Mouse (Mus musculus) kidney, postnatal 36 days (tissue): ENCODE results near the gene Dnajc15.

Experiments used
- DNase-seq, 2 experiments: peaks; one replicate each; pipeline ENCODE4 v3.0.0; 2021 to 2022; ENCODE audit warnings: mixed read lengths in 2 of 2

The Dnajc15 gene

GRCm38 (mm10) chr14:77859894-77860293, 15.0 kb downstream of the Dnajc15 start:
- DNase-seq: no peak

- no peak for DNase-seq
Observed at GRCm38 (mm10) chr14:77853951-77854350, 21.0 kb downstream of the Dnajc15 start.

GRCm38 (mm10) chr14:77849852-77850251, 25.1 kb downstream of the Dnajc15 start:
- DNase-seq: no peak

DNA sequence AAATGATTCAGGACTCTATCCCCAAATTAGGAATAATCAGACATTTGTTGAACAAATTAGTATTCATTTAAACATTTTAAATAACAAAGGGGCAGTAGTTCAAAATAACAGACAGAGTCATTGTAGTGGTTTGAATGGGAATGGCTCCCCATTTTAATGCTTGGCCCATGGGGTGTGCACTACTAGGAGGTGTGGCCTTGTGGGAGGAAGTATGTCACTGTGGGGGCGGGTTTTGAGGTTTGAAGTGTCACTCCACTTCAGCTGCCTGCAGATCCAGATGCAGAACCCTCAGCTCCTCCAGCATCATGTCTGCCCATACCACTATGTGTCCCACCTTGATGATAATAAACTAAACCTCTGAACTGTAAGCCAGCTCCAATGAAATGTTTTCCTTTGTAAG, 26.6 kb downstream of the Dnajc15 start:
- DNase-seq: no peak

- no peak for DNase-seq
Observed at GRCm38 (mm10) chr14:77846206-77846605, 28.7 kb downstream of the Dnajc15 start.

DNA sequence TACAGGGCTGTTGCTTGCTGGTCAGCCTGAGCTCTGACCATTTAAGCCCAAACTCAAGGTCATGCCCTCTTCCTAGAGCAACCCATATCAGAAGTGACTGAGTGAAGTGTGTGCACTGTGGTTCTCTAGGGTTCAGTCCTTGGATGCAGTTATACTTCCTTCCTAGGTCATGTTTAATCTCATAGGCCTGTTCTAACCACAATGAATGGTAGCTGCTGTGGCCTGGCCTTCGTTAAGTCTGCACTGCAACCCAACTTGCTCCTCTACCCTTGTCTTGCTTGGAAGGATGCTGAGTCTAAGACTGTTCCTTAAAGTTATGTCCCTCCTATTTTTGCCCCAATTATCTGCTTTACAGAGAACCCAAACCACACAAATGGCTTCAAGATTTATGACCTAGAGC, 29.4 kb downstream of the Dnajc15 start:
- no peak for DNase-seq

DNA sequence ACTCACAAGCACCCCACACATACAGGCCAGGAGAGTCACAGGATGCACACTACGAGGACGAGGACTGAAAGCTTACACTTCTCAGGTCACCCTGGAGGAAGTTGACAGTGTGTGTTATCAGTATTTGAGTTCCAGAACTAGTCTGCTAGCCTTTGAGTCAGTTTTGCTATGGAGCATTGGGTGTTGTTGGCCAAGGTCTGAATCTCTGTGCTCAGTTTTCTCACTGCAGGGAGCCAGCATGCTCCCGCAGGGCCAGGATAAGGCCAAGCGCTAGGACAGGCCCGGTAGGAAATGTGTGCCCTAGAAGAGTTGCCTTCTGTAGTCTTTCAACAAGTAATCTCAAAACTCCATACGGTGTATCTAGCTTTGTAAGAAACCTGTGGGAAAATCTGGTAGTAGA, 34.4 kb downstream of the Dnajc15 start:
- DNase-seq: no peak

DNA sequence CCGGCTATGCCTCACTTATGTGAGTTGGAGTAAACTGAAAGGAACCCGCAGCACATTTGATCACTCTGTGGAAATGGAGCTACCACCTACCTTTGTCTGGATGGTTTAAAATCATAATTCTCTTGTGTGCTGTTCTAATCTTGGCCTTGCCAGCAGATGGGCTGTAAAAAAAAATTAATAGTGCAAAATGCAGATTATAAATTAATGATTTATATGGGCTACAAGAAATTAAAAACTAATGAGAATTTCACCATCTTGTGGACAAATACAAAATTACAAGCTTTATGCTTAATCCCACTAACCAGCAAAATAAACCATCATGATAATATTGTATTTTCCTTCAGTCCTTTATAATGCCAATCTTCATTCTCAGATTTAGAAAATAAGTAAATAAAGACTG, 34.8 kb downstream of the Dnajc15 start:
- DNase-seq: no peak

DNA sequence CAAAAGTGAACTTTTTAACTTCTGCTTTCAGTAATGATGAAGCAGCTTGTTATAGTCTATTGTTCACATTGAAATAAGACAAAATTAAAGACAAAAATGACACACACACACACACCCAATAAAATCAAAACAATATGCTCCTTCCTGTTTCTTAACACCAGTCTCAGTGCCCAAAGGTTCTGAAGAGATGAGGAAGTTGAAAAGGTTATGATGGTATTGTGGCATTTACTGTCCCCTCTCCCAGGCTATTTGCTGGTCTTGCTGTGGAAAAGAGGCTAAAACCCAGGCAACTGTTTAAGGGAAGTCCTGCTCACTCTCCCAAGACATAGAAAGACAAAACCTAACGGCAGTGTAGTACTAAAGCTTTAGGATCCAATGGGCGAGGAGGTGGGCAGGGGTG, 38.1 kb downstream of the Dnajc15 start:
- no peak for DNase-seq

GRCm38 (mm10) chr14:77832359-77832758, 42.6 kb downstream of the Dnajc15 start:
- no peak for DNase-seq

DNA sequence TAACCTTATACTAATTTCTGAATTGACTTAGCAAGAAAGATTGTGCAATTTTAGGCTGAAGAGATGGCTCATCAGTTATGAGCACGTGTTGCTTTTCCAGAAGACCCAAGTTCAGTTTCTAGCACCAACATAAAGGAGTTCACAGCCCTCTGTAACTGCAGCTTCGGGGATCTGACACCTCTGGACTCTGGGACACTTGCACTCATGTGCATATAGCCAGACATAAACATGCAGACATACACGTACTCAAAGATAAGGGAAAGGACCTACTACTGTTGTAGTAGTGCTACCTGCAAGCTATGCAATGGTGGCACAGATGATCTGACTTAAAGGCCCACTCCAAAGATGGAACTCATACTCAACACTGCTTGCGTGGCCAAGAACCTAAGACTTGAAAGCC, 43.0 kb downstream of the Dnajc15 start:
- no peak for DNase-seq

- peak; percentile 56 to 63 for DNase-seq
Observed at GRCm38 (mm10) chr14:77829673-77830072, 45.3 kb downstream of the Dnajc15 start.

DNA sequence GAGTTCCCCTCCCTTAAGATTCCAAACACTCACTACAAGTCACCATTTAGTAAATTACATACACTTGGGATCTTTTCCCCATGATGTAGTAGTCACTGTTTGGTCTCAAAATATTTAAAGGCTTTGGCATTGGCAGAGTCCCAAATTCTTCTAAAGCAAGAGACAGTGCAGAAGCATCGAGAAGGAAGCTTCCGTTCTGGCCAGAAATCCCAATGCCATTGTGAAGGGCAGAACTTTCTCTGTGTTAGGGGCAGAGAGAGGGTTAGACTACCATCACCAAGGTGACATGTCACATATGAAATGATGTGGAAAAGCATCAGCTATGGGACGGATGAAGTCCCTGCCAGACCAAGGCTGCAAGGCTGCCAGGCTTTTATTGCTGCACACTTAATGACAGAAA, 49.0 kb downstream of the Dnajc15 start:
- no peak for DNase-seq

DNA sequence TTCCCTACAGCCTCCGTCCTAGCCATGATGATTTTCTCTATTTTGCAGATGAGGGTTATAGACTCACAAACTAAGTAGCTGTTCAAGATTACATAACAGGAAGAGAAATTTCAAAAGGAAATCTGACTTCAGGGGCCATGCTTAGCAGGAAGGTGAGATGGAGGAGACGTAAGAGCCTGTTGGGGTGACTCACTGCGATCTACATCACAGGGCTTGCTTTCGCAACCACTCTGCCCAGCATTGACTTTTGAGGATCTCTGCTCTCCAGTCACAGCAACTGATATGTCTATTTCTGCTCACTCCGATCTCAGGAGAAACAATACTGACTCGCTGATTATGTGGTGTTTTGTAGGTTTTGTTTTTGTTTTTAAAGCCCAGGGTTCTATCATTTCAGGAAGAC, 49.8 kb downstream of the Dnajc15 start:
- no peak for DNase-seq

DNA sequence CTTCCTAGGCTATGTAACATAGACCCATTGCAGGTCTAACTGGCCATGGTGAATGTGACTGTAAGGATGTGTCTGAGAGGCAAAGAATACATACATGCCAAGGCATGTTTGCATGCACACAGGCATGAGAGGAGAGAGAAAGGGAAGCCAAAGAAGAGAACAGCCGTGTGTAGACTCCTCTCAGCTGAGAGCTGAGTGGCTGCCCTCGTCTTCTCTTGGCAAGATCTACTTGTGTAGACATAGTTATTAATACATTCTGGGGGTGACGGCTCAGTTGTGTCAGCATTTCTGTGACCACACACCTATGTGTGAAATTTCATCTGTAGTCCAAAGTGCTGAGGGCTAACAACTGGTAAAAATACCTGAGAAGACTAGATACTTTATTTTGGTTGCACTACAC, 55.1 kb downstream of the Dnajc15 start:
- DNase-seq: no peak

GRCm38 (mm10) chr14:77817561-77817960, 57.4 kb downstream of the Dnajc15 start:
- no peak for DNase-seq

- no peak for DNase-seq
Observed at GRCm38 (mm10) chr14:77814935-77815334, 60.0 kb downstream of the Dnajc15 start.

DNA sequence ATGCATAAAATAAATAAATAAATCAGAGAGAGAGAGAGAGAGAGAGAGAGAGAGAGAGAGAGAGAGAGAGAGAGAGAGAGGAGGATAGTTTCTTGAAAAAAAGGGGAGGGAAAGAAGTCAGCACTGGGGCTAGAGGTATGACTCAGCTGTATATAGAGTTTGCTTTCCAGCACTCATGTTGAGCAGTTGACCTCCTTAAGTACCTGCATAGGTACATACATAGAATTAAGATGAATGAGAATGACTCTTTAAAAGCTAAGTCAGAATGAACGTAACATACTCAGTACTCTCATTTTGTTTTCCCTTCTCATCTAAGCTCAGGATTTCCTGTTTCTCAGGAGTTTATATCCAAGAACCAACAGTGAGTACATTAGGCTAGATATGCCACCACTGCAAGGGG, 62.0 kb downstream of the Dnajc15 start:
- no peak for DNase-seq

- DNase-seq: no peak
Observed at GRCm38 (mm10) chr14:77811466-77811865, 63.5 kb downstream of the Dnajc15 start.

DNA sequence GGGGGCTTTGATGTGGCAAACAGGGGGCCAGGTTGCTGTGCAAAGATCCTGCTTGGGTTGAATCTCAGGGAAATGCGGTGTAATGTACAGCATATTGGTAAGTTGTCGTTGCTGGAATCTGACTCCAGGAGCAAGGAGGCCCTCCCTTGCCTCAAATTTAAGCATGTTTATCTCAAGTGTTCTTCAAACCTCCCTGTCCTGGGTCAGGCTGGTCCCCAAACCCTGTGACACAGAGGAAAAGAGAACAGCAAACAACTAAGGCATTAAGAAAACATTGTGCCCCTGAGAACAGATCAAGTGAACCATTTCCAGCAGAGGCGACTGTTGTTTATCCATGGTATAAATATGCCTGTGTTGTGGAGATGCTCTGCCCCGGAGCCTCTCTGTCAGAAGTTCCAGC, 67.1 kb downstream of the Dnajc15 start:
- DNase-seq: no peak

DNA sequence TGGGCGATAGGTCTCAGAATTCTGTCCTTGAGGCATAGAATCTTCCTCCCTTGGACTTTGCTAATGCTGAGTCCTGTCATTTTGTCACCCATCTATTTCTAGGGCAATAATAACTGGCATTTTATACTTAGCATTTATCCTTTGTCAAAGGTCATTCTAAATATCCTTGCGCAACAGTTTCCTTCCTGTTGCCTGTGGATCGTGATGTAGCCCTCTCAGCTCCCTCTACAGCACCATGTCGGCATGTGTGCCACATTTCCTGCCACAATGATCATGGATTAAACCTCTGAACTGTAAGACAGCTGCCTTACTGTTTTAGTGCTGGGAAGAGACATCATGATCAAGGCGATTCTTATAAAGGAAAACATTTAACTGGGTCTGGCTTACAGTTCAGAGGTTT, 68.6 kb downstream of the Dnajc15 start:
- no peak for DNase-seq

GRCm38 (mm10) chr14:77802268-77802630, 72.7 kb downstream of the Dnajc15 start:
- DNase-seq: no peak

GRCm38 (mm10) chr14:77801571-77802267, 73.2 kb downstream of the Dnajc15 start:
- DNase-seq: no peak

DNA sequence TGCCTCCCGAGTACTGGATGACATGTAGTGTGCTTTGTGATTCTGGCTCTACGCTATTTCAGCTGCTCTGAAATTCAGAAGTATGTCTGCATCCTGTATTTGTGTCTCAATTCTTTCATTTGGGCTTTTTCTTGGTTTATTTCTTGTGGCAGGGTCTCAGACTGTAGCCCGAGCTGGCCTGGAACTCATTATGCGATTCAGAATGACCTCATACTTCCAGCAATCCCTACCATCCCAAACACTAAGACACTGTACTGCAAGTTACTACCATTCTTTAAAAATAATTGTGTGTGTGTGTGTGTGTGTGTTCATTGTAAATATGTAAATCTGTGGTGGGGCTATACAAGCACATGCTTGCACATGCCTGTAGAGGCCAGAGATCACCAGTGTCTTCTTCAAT, 78.4 kb downstream of the Dnajc15 start:
- DNase-seq: no peak

DNA sequence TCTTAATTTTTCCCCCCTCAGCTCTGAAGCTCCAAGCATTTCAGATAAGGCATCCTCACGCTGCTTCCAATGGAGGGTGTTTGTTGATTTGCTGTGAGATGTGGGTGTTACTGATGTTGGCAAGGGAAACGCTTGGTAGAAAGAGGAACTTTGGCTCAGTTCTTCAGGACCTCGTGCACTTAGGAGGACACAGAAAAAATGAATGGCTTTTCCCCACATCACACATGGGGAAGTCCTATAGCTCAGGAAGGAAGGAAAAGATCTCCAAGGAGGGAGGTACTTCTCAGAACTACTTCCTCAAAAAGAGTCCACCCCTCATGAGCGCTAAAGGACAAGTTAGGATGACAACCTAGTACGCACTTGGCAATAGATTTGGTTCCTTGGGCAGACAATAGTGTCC, 79.7 kb downstream of the Dnajc15 start:
- no peak for DNase-seq
